Mouse (Mus musculus) retina, postnatal 7 days (tissue): ENCODE results near the gene Fam178b.

Source experiments
- DNase-seq: peaks from one replicate; pipeline ENCODE4 v3.0.0-alpha.2; 2012; ENCODE audit warnings: low read depth, low spot score

Fam178b gene

DNA sequence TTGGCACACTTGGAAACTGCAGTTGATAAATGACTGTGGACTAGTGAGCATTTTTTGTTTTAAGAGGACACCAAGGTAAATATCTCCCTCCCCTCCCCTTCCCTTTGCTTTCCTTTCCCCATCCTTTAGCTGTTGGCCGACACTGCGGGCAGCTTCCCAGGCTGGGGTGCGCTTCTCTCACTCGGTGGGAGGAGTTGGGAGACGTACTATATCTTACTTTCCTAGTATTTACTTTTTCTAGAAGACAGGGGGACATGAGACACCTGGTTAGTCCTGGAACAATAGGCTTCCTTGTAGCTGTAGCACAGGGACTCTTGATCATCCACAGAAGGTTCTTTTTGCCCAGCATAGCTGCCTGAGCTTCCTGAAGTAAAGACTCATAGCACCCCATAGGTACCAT is 158.9 kb downstream of the Fam178b start:
- no peak for DNase-seq

DNA sequence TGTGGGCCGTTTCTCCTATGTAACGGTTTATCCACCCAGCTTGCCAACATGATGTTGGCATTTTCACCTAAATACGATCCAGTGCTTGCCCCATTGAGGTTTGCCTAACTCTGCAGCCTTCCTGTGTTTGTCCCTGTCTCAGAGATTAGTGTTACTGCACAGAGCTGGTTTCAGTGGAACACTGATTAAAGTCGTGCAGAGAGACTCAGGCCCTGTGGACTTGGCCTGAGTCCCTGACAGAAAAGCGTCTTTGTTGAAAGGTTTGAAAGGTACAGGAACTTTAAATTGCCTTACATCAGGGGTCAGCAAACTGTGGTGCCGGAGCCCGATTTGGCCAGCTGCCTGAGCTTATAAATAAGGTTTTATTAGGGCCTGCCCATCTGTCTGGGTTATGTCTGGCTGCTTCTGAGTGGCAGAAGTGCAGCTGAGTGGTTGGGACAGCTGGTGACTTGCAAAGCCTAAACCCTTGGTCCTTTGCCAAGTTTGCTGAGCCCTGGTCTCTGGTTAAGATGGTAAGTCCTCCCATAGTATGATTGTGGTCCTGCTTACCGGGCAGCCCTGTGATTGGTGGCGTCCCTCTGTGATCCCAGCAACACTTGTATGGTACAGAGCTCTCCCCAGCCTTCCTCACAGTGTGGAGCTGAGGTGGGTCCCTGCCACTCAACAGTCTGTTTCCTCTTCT is 159.5 kb downstream of the Fam178b start:
- DNase-seq: peak; percentile 87

DNA sequence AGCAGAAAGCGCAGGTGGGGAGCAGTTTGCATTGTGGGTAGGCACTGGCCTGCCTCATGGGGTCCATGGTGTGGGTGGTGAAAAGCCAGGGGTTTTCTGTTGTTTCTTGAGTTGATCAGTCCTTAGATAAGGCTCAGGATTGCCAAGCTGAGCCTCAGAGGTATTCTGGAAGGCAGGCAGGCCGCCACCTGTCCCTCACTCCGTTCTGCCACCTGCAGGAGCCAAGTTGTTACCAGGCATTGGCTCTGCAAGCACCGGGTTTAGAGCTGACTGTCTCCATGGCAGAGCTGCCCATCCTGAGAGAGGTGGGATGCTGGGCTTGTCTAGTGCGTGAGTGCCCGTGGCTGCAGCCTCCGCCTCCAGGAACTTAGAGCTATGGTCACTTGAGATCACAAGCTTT is 160.8 kb downstream of the Fam178b start:
- DNase-seq: no peak

GRCm38 (mm10) chr1:36519626-36520025 is 163.4 kb downstream of the Fam178b start:
- no peak for DNase-seq

GRCm38 (mm10) chr1:36518259-36518658 is 164.7 kb downstream of the Fam178b start:
- DNase-seq: no peak

GRCm38 (mm10) chr1:36513718-36514117 is 169.3 kb downstream of the Fam178b start:
- DNase-seq: no peak

GRCm38 (mm10) chr1:36513310-36513709 is 169.7 kb downstream of the Fam178b start:
- DNase-seq: no peak

DNA sequence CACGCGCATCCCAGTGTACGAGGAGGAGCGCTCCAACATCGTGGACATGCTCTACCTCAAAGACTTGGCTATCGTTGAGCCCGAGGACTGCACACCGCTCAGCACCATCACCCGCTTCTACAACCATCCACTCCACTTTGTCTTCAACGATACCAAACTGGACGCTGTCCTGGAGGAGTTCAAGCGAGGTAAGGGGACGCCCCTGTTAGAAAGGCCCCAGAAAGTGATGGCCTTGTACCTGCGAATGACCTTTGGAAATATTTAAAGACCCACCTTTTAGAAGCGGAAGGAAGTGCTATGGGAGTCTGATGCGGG is 170.1 kb downstream of the Fam178b start:
- DNase-seq: no peak
